Mouse (Mus musculus) MEL (cell line): Measurements from ENCODE around the gene Tbxas1.

Experiments
- BHLHE40 ChIP-seq: IDR thresholded peaks from 2 replicates; pipeline ENCODE4 v1.6.1; 2012; ENCODE audit warnings: low read depth, mild to moderate bottlenecking, inconsistent platforms, low read length, improper control_type of control experiment, borderline replicate concordance
- CTCF ChIP-seq, 3 experiments: IDR thresholded peaks in 2 of 3; conservative IDR thresholded peaks in 1 of 3; 2 replicates each; pipeline ENCODE4 v1.5.1; 2011 to 2012; ENCODE audit warnings: low read length in 3 of 3, low read depth in 2 of 3, mild to moderate bottlenecking in 2 of 3, improper control_type of control experiment in 1 of 3, inconsistent platforms in 1 of 3, mixed read lengths in 1 of 3, moderate library complexity in 1 of 3; ENCODE audit not compliant: control insufficient read depth in 1 of 3, insufficient read depth in 1 of 3, poor library complexity in 1 of 3, severe bottlenecking in 1 of 3
- ELF1 ChIP-seq: IDR thresholded peaks from 2 replicates; pipeline ENCODE4 v1.6.1; 2014; ENCODE audit warnings: low read depth, mild to moderate bottlenecking, inconsistent platforms, low read length, improper control_type of control experiment, moderate library complexity
- EP300 ChIP-seq, 2 experiments: IDR thresholded peaks; 2 replicates each; pipeline ENCODE4 v1.6.1; 2011; ENCODE audit warnings: improper control_type of control experiment in 2 of 2, low read length in 2 of 2, low read depth in 1 of 2, mild to moderate bottlenecking in 1 of 2
- GATA1 ChIP-seq: IDR thresholded peaks from 2 replicates; pipeline ENCODE4 v1.6.1; 2011; ENCODE audit warnings: low read depth, low read length, improper control_type of control experiment
- MAX ChIP-seq: IDR thresholded peaks from 2 replicates; pipeline ENCODE4 v1.6.1; 2011; ENCODE audit warnings: low read length, improper control_type of control experiment
- POLR2A ChIP-seq, 2 experiments: IDR thresholded peaks; 2 replicates each; pipeline ENCODE4 v1.6.1; 2011 to 2012; ENCODE audit warnings: low read length in 2 of 2, mild to moderate bottlenecking in 2 of 2, control low read depth in 1 of 2, improper control_type of control experiment in 1 of 2, low read depth in 1 of 2, moderate library complexity in 1 of 2; ENCODE audit not compliant: control insufficient read depth in 1 of 2, insufficient read depth in 1 of 2, poor library complexity in 1 of 2
- POLR2AphosphoS5 ChIP-seq: IDR thresholded peaks from 2 replicates; pipeline ENCODE4 v1.6.1; 2012; ENCODE audit warnings: low read depth, borderline replicate concordance, mild to moderate bottlenecking, inconsistent platforms, low read length, moderate library complexity, mixed read lengths
- ZNF384 ChIP-seq: IDR thresholded peaks from 2 replicates; pipeline ENCODE4 v1.6.1; 2012; ENCODE audit warnings: low read depth, mild to moderate bottlenecking, inconsistent platforms, low read length, improper control_type of control experiment

- no peak for TF ChIP-seq CTCF (IDR thresholded peaks at IDR 0.05 in 2 of 3, conservative IDR thresholded peaks at IDR 0.05 in 1 of 3; ENCODE audit: control insufficient read depth in 1 of 3, insufficient read depth in 1 of 3, low read depth in 2 of 3, low read length in 3 of 3, poor library complexity in 1 of 3, severe bottlenecking in 1 of 3)
- no peak for TF ChIP-seq POLR2A (IDR thresholded peaks at IDR 0.05; ENCODE audit: control insufficient read depth in 1 of 2, insufficient read depth in 1 of 2, low read depth in 1 of 2, low read length in 2 of 2, poor library complexity in 1 of 2)
- no peak for TF ChIP-seq ZNF384
- no peak for TF ChIP-seq MAX
- no peak for TF ChIP-seq GATA1
- no peak for TF ChIP-seq BHLHE40
- no peak for TF ChIP-seq ELF1
- TF ChIP-seq POLR2AphosphoS5, result no peak
- TF ChIP-seq EP300 (IDR thresholded peaks at IDR 0.05; ENCODE audit: low read depth in 1 of 2, low read length in 2 of 2), result no peak
Measured at GRCm38 (mm10) chr6:38906005-38906404, 30.8 kb downstream of the Tbxas1 start.
